Mouse (Mus musculus): ENCODE results near the gene Tnfsf8. TPM values are rescaled to one million over a fixed set of nuclear protein-coding genes. Genes with fewer than 3 reads are reported as not detected.

Gene Tnfsf8
- polyA plus RNA-seq, 1 experiment from 2014 or later, result 0.12 TPM

GRCm38 (mm10) chr4:63798083-63798482 is 63.1 kb downstream of the Tnfsf8 start:
- no peak overlapping the region for H3K27ac ChIP-seq (ENCODE audit: low read length)
- no peaks in the 10 kb centered on the region for H3K27me3 ChIP-seq (ENCODE audit: control insufficient read depth, insufficient read depth, low read length)
- 0 out of 2 replicates have a peak, but pooled peaks cover 2% of the 10 kb centered on the region for H3K9me3 ChIP-seq (replicated peaks; ENCODE audit: control insufficient read depth, low read length)
- no peak overlapping the region for H3K4me2 ChIP-seq (ENCODE audit: low read depth, low read length)
- no peaks in the 10 kb centered on the region for H3K4me1 ChIP-seq (ENCODE audit: control insufficient read depth, insufficient read depth, low read length)
- no peak overlapping the region for H3K9ac ChIP-seq (ENCODE audit: low read length)
- H3K4me3 ChIP-seq (ENCODE audit: low read length), result no peak overlapping the region
- no peak for ATAC-seq (replicated peaks; ENCODE audit: extremely low read depth, insufficient read depth, low FRiP score)
- 39% methylated on average over 1 of the region's 1 CpGs for WGBS
- no peaks in the 10 kb centered on the region for H3K36me3 ChIP-seq (ENCODE audit: control insufficient read depth, insufficient read depth)

GRCm38 (mm10) chr4:63796527-63796926 is 64.6 kb downstream of the Tnfsf8 start:
- H3K27ac ChIP-seq (ENCODE audit: low read length), result no peak overlapping the region
- WGBS, result 89% methylated on average over 1 of the region's 1 CpGs
- H3K4me2 ChIP-seq (ENCODE audit: low read depth, low read length), result no peak overlapping the region
- H3K4me3 ChIP-seq (ENCODE audit: low read length), result no peak overlapping the region
- no peaks in the 10 kb centered on the region for H3K4me1 ChIP-seq (ENCODE audit: control insufficient read depth, insufficient read depth, low read length)
- no peaks in the 10 kb centered on the region for H3K36me3 ChIP-seq (ENCODE audit: control insufficient read depth, insufficient read depth)
- no peak for ATAC-seq (replicated peaks; ENCODE audit: extremely low read depth, insufficient read depth, low FRiP score)
- H3K27me3 ChIP-seq (ENCODE audit: control insufficient read depth, insufficient read depth, low read length), result no peaks in the 10 kb centered on the region
- no peak overlapping the region for H3K9ac ChIP-seq (ENCODE audit: low read length)
- 0 out of 2 replicates have a peak, but pooled peaks cover 2% of the 10 kb centered on the region for H3K9me3 ChIP-seq (replicated peaks; ENCODE audit: control insufficient read depth, low read length)

GRCm38 (mm10) chr4:63792328-63792727 is 68.8 kb downstream of the Tnfsf8 start:
- WGBS, result 89% methylated on average over 3 of the region's 3 CpGs
- H3K4me1 ChIP-seq (ENCODE audit: control insufficient read depth, insufficient read depth, low read length), result no peaks in the 10 kb centered on the region
- no peak for ATAC-seq (replicated peaks; ENCODE audit: extremely low read depth, insufficient read depth, low FRiP score)

DNA sequence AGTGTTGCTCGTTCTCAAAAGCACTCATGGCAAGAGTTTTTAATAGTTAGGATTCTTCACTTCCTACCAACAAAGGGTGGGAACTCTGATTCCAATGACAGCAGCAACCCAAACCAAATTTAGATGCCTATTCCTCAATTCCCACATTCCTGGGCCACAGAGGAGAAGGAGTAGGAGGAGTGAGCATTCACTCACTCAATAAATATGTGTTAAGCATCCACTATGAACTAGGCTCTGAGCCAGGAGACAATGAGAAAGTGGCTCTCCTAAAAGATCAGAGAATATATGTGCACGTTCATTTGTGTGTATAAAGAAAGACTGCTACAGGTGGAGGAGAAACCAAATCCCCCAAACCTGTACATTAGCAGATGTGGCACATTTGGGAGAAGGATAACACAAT is 75.7 kb downstream of the Tnfsf8 start:
- 34% methylated on average over 2 of the region's 2 CpGs for WGBS
- ATAC-seq (replicated peaks; ENCODE audit: extremely low read depth, insufficient read depth, low FRiP score), result no peak
- Histone ChIP-seq H3K9ac (ENCODE audit: low read length) (no peak overlapping the region), H3K4me1 (ENCODE audit: control insufficient read depth, insufficient read depth, low read length) (no peaks in the 10 kb centered on the region), H3K9me3 (replicated peaks; ENCODE audit: control insufficient read depth, low read length) (no peaks in the 10 kb centered on the region), H3K27ac (ENCODE audit: low read length) (no peak overlapping the region), H3K4me2 (ENCODE audit: low read depth, low read length) (no peak overlapping the region), H3K4me3 (ENCODE audit: low read length) (no peak overlapping the region), H3K36me3 (ENCODE audit: control insufficient read depth, insufficient read depth) (no peaks in the 10 kb centered on the region), H3K27me3 (ENCODE audit: control insufficient read depth, insufficient read depth, low read length) (no peaks in the 10 kb centered on the region)

More at GRCm38 (mm10) chr4:63792328-63792727, 68.8 kb downstream of the Tnfsf8 start:
- no peak overlapping the region for H3K4me3 ChIP-seq (ENCODE audit: low read length)
- H3K4me2 ChIP-seq (ENCODE audit: low read depth, low read length), result no peak overlapping the region
- no peaks in the 10 kb centered on the region for H3K36me3 ChIP-seq (ENCODE audit: control insufficient read depth, insufficient read depth)
- no peaks in the 10 kb centered on the region for H3K27me3 ChIP-seq (ENCODE audit: control insufficient read depth, insufficient read depth, low read length)
- no peak overlapping the region for H3K9ac ChIP-seq (ENCODE audit: low read length)
- no peak overlapping the region for H3K27ac ChIP-seq (ENCODE audit: low read length)
- H3K9me3 ChIP-seq (replicated peaks; ENCODE audit: control insufficient read depth, low read length), result no peaks in the 10 kb centered on the region

- Histone ChIP-seq H3K9ac (ENCODE audit: low read length) (no peak overlapping the region), H3K4me2 (ENCODE audit: low read depth, low read length) (no peak overlapping the region), H3K4me3 (ENCODE audit: low read length) (no peak overlapping the region), H3K36me3 (ENCODE audit: control insufficient read depth, insufficient read depth) (no peaks in the 10 kb centered on the region), H3K4me1 (ENCODE audit: control insufficient read depth, insufficient read depth, low read length) (no peaks in the 10 kb centered on the region), H3K27me3 (ENCODE audit: control insufficient read depth, insufficient read depth, low read length) (no peaks in the 10 kb centered on the region), H3K9me3 (replicated peaks; ENCODE audit: control insufficient read depth, low read length) (no peaks in the 10 kb centered on the region), H3K27ac (ENCODE audit: low read length) (no peak overlapping the region)
- 71% methylated on average over 5 of the region's 5 CpGs for WGBS
- no peak for ATAC-seq (replicated peaks; ENCODE audit: extremely low read depth, insufficient read depth, low FRiP score)
These were observed 77.3 kb downstream of the Tnfsf8 start for GRCm38 (mm10) chr4:63783826-63784225.

DNA sequence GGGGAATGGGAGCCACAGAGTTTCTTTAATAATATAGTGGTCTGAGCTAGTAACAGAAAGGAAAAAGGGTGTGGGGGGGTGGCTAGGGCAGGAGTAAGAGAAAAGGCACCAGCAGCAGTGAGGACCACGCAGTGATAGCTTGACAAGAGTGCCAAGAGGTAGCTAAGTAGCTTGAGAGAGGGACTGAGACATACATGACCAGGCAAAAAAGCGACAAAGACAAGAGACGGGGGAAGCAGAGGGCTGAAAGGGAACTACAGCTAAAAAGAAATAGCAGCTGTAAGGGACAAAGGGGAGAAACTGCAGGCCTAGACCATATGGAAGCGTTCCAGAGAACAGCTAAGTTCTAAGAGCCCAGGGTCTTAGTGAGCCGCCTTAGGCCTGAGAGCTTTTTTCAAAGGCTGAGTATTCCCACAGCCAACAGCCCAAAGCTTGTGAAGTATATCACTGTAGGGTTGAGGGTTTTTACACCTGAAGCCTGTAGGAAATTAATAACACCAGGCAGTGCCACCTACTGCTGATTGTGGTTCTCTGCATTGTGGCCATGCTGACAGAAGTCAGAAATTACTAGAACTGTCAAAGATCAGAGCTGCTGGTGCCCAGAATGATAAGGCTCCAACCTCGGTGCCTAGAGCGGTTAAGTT is 78.1 kb downstream of the Tnfsf8 start:
- H3K4me2 ChIP-seq (ENCODE audit: low read depth, low read length), result no peak overlapping the region
- 71% methylated on average over 7 of the region's 7 CpGs for WGBS
- no peaks in the 10 kb centered on the region for H3K36me3 ChIP-seq (ENCODE audit: control insufficient read depth, insufficient read depth)
- H3K27me3 ChIP-seq (ENCODE audit: control insufficient read depth, insufficient read depth, low read length), result no peaks in the 10 kb centered on the region
- no peaks in the 10 kb centered on the region for H3K4me1 ChIP-seq (ENCODE audit: control insufficient read depth, insufficient read depth, low read length)
- H3K9me3 ChIP-seq (replicated peaks; ENCODE audit: control insufficient read depth, low read length), result no peaks in the 10 kb centered on the region
- ATAC-seq (replicated peaks; ENCODE audit: extremely low read depth, insufficient read depth, low FRiP score), result no peak
- no peak overlapping the region for H3K9ac ChIP-seq (ENCODE audit: low read length)
- no peak overlapping the region for H3K27ac ChIP-seq (ENCODE audit: low read length)
- no peak overlapping the region for H3K4me3 ChIP-seq (ENCODE audit: low read length)

Other genes with a start within 250 kb of the Tnfsf8 start
- gene Tex48, start 238.9 kb downstream of the Tnfsf8 start, polyA plus RNA-seq (2015; fragmentation: Nextera tagmentation; extraction: Ambion mirVana), result not detected in 2 replicates
- gene Gm11214, start 198.0 kb downstream of the Tnfsf8 start, polyA plus RNA-seq (2015; fragmentation: Nextera tagmentation; extraction: Ambion mirVana), result 0.49 TPM in 1 of 2 replicates, not detected in the other
- gene Tnfsf15, start 116.2 kb downstream of the Tnfsf8 start, polyA plus RNA-seq (2015; fragmentation: Nextera tagmentation; extraction: Ambion mirVana), result 0.05 TPM in 2 replicates
- gene Tnc, start 185.7 kb upstream of the Tnfsf8 start, polyA plus RNA-seq (2015; fragmentation: Nextera tagmentation; extraction: Ambion mirVana), result 26.4 and 31.3 TPM in 2 replicates

All from heart, embryonic 16.5 days (tissue).